Mouse (Mus musculus) heart, postnatal 36 days (tissue): Measurements from ENCODE around the gene Amd1. TPM values are rescaled to one million over a fixed set of nuclear protein-coding genes. Genes with fewer than 3 reads are reported as not detected.

ENCODE experiments used
- DNase-seq, 2 experiments: peaks; one replicate each; pipeline ENCODE4 v3.0.0; 2021 to 2022
- intact Hi-C: fragments of 180-260 bp; cut with DNase I; formaldehyde crosslinking; loops from one replicate; pipeline ENCODE4 v1.15.1; 2025
- total RNA-seq, 2 experiments: library from RNA; stranded (reverse); gene quantifications; 2 replicates each; pipeline ENCODE4 v1.2.3; 2021

Amd1 gene
- total RNA-seq, 2 experiments from 2014 or later: 67.0 to 88.5 TPM

DNA sequence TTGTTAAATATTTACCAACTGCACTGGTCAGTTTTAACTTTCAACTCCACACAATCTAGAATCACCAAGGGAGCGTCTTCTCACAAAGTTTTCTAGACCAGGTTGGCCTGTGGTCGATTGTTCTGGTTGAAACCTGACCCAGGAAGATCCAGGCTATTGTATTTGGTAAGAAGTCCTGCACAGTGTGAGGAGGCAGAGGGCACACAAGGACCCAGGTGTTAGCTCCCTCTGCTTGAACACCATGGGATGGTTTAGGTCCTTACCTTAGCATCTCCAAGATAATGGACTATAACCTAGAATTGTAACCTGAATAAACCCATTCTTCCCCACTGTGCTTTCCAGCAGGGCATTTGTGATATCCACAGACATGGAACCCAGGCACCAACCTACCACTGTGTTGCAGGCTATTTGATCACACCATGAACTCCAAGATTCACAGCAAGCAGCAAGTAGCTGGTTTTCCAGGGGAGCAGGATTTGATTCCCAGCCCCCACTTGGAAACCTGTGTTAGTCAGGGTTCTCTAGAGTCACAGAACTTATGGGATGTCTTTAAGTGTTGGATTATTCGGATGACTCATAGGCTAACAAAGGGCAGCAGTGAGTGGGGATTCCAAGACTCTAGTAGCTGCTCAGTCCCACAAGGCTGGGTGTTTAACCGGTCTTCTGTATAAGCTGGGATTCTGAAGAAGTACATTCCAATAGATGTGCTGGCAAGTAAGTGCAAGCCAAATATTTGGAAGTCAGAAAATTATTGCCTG lies 6.0 kb upstream of the Amd1 start:
- no peak for DNase-seq
- intact Hi-C loops: loop anchor here (2.0 kb wide), 1 partner anchor 19 kb away; no protein-coding TSS in a partner anchor

DNA sequence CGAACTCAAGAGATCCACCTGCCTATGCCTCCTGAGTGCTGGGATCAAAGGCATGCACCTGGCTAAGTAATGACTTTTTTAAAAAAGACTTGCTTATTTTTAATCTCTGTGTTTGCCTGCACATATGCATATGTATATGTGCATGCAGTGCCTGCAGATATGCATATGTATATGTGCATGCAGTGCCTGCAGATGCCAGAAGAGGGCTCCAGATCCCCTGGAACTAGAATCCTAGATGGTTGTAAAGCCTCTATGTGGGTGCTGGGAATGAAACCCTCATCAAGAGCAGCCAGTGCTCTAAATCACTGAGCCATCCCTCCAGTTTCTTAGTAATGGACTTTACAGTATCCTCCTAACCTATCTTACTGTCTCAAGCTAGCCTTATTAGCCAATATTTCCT lies 4.0 kb upstream of the Amd1 start:
- no peak for DNase-seq
- intact Hi-C loops: loop anchor here (2.0 kb wide), 1 partner anchor 21 kb away; no protein-coding TSS in a partner anchor

DNA sequence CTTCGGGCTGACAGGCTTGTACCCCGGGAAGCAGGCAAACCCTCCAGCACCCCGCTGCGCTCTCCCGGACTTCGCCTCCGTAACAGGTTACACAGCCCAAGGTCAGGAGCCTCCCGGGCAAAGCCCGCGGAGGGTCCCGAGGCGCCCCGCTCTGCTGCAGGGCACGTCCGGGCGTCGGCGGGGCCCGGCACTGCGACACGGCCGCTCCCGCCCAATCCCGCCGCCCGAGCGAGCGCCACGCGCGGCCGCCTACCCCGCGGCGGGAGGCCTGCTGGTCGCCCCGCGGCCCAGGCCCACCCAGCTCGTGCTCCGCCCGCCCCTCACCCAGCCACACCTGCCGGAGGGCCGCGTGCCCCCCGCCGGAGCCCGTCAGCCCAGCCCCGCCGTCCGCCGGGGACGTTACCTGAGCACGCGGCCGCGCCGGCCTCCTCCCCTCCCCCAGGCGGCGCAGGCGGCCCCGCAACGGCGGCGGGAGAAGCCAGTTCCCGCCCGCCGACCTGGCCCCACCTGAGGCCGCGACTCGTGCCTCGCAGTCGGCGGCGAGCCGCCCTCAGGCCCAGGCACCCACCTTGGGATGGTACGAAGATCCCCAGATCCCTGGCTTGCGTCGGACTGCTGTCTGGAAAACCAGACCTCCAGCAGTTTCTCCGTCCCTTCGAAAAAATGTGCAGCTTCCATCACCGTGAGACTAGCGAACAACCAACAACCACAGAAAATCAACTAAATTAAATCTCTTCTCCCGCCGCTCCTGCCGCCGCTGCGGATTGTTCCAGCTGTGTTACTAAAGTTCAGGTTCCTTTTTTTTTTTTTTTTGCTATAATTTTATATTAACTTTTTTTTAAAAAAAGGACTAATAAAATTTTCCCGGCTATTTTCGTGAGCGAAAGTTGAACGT lies 558 bp downstream of the Amd1 start:
- intact Hi-C loops: loop anchor here (1.0 to 2.0 kb wide), 3 partner anchors 43 to 223 kb away; partner anchors contain the start of gene Gtf3c6
- peak; percentile 39 to 62 for DNase-seq

DNA sequence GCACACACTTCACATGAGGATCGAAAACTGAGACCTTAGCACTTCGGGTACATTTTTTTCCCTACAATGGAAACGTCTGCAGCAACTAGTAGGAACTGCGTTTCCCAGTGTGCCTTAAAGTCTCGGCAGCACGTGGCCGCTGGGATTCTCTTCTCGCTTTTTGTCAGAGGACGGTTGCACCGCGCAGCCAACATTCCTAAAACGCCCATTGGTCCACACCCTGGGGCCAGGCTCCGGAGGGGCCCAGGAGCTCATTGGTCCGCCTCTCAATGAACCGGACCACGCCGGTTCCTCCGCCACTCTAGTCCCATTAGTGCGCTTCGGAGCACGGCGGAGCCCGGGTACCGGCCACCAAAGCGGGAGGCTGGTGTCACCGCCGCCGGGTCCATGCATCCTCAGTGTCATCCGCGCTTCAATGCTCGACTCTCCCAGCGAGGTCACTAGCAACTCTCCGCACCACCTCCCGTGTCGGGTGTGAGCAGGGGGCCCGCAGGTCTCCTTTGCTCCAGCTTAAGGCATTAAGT lies 1.3 kb downstream of the Amd1 start:
- peak; percentile 77 to 83 for DNase-seq
- intact Hi-C loops: no loop called here

DNA sequence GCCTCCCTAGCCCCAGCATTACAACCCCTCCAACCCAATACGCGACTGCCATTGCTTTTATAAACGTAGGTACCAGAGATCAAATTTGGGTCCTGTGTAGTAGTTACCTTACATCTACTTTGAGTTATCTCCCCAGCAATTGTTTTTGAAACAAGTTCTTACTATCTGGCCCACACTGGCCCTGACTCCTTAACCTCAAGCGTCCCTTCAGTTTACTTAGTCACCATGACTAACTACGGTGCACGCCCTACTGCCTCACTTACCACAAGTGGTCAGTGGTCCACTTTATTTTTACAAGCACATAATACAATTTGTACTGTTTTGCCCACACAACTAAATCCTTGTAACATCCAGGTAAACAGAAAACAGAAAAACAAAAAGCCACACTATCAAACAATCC lies 9.3 kb downstream of the Amd1 start:
- intact Hi-C loops: no loop called here
- DNase-seq: no peak

DNA sequence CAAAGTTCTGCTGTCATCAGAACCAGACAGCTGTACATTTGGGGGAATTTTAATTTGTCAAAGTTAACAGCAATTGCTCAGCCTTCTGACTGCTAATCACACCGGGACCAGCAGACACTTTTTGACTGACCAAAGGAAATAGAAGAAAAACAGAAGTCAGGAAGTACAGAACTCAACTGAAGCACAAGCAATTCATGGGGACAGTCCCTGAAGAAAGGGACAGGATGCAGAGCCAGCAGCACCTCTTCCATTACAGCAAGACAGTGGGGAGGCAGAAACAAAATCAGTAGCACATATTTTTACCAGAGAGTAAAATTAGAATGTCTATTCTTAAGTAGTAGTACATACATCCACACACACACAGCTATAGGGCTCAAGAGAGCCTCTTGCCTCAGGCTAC lies 15.2 kb downstream of the Amd1 start:
- intact Hi-C loops: no loop called here
- DNase-seq: no peak

DNA sequence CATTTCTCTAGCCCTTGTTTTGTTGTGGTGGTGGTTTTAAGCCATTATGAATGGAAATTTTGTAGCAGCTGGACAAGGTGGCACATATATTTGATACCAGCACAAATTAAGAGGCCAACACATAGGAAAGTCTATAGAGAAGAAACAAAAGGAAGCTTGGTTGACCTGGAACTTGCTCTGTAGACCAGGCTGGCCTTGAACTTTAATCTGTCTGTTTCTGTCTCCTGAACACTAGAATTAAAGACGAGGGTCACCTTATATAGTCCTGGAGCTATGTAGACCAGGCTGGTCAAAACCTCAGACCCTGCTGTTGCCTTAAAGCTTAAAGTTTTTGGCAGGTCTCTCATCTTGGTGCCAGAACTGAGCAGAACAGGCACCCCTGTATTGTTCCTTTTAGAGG lies 16.4 kb downstream of the Amd1 start:
- intact Hi-C loops: no loop called here
- no peak for DNase-seq

DNA sequence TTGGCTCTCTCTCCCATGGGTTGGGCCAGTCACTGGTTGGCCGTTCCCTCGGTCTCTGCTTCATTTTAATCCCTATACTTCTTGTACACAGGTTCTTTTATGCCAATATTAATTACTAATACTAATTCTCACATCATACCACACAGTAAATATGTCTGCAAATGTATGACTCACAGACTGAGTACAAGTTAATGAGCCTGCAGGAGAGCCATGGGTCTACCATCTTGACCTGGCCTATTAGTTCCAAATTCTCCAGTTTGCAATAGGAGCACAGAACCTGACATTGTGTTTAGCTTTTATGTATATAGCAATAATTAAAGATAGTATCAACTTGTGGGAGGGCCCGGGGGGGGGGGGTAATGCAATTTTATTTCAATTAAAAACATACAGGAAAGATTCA lies 17.0 kb downstream of the Amd1 start:
- intact Hi-C loops: no loop called here

DNA sequence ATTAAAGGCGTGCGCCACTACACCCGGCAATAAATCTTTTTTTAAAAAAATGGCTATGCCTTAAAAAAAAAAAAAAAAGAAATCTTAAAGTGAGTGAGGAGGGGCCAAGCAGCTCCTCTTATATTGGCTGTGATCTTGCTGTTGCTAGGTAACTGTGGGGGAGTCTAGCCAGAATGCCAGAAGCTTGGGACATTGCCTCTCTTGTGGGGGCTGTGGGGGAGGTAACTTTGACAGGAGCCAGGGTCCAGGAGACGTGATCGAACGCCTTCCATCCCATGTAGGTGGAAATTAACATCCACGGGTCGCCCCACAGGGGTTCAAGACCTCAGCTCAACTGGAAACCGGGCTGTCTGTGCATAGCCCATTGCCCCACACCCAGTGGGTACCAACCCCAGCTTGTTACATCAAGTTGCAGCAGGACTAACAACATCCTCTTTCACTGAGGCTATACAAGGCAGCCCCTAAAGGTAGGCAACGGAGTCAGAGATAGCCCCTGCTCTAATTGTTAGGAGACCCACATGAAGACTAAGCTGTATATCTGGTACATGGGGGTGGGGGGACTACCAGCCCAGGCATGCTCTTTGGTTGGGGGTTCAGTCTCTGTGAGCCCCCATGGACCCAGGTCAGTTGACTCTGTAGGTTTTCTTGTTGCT lies 17.7 kb downstream of the Amd1 start:
- no peak for DNase-seq
- intact Hi-C loops: no loop called here

More for the DNA sequence above, 17.0 kb downstream of the Amd1 start:
- DNase-seq: no peak

DNA sequence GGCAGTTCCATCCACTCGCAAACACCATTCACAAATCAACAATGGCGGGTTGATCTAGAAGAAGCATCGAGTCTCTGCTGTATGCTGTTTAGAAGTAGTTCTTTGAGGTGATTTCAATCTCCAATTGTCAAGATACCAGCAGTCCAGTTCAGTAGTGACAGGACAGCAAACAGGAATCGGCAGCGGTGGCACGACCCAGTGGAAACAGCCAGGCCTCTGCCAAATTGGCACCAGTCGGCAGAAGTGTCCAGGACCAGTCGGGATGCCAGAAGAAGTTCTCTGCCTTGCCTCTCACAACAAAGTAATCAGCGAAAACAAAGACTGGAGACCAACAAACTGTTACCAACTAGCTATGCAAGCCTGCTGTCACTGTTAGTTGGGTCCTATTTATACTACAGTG lies 18.4 kb downstream of the Amd1 start:
- DNase-seq: no peak
- intact Hi-C loops: no loop called here

DNA sequence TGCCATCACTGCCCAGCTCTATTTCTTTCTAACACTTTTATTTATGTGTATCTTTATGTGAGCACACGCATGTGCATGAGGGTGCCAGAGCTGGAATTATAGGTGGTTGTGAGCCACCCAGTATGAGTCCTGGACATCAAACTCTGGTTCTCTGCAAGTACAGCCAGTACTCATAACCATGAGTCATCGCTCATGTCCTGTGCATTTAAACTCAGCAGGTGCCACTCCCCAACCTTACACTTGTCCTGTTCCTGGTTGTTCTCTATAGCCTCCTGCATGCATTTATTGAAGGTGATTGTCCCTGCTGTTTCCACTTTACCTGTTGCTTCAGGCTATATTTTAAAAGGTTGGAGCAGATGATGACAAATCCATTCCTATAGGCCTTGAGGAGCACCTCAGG lies 20.4 kb downstream of the Amd1 start:
- intact Hi-C loops: no loop called here
- DNase-seq: no peak

DNA sequence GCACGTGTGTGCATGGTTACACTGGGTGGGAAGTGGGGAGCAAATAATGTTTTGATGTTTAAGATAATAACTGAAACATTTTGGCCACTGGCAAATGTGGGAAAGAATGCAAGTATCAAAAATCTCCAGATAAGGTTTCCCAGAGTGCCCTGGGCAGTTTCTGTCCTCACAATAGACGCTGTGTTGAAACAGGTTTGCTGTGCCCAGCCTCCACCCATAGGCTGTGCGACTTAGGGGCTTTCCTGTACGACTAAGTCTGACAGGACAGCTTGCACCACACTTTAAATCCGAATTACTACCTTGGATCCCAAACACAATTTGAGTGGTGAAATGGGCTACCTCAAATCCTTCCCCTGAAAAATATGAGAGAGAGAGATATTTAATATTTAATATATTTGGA lies 23.7 kb downstream of the Amd1 start:
- no peak for DNase-seq
- intact Hi-C loops: no loop called here

DNA sequence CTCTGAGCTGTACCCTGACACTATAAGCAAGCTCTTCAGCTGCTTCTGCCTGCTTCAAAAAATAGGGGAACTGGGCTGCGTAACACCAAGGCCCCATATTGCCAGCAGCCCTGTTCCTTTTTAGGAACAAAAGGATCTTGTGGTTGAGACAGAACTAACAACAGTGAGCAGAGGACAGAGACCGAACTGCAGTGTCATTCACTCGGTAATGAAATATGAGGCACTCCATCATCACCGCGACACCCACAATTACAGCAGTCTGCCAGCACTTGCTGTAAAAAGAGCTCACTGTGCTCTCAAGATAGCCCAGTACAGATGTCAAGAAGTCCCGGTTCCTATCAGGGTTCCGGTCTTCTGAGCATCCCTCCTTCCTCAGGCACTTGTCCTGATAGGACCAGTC lies 26.0 kb downstream of the Amd1 start:
- intact Hi-C loops: no loop called here
- no peak for DNase-seq

DNA sequence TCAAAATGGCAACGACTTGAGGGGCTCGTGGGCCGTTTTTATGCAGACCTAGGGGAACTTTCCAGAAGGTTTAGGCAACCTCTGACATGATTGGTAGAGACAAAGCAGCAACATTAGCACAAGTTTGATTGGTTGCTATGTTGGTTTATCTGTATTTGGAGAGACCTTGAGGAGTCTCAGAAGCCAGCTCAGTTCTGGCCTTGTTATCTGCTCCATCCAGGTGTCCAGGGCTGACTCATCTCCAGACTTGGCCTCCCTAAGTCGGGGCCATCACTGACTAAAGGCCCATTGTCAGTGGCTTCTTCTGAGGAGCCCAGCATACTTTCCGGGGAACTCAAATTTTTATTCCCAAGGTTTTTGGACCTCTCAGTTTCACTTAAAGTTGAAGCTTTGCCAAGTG lies 28.0 kb downstream of the Amd1 start:
- DNase-seq: no peak
- intact Hi-C loops: no loop called here

DNA sequence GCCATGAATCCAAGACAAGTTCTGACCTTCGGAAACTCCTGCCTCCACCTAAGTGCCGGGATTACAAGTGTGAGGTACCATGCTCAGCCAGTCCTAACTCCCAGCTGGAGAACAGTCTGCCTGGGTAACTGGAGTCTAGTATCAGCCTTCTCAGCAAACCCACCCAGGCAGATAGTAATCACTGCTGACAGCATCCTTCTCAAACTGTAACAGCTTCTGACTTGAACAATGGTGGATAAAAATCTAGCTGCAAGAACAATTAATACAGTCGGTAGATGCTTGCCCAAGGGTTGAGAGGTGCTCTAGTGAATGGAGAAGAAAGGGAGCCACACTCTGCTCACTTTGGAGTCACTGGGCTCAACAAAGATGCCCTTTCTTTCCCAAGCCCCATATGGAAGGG lies 30.8 kb downstream of the Amd1 start:
- DNase-seq: no peak
- intact Hi-C loops: no loop called here

DNA sequence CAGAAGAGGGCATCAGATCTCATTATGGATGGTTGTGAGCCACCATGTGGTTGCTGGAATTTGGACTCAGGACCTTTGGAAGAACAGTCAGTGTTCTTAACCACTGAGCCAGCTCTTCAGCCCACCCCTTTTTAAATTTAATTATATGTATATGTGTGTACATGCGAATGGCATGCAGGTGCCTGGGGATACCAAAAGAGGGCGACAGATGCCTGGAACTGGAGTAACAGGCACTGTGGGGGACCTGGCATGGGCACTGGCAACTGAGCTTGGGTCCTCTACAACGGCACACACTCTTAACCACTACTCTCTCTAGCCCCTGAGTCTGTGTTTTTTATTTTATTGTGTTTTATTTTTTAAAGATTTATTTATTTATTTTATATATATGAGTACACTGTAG lies 37.1 kb downstream of the Amd1 start:
- DNase-seq: no peak
- intact Hi-C loops: loop anchor here (5.0 kb wide), 1 partner anchor 162 kb away; no protein-coding TSS in a partner anchor

DNA sequence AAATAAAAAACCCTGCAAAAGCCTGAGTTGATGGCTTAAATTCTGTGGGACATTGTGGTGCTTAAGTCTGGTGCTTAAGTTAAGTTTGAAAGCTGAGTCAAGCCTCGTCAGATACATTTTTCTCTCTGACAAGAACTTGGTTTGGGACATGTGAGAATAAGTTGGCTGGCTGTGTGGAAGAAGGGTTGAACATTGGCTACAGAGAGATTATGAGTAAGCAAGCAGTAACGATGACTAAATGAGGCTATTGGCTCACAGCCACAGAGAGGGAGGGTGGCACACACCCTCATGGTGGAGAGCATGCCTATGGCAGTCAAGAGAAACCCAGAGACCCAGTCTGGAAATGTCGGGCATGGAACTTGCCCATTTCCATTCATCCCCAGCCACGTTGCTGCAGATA lies 38.3 kb downstream of the Amd1 start:
- no peak for DNase-seq
- intact Hi-C loops: loop anchor here (5.0 kb wide), 1 partner anchor 164 kb away; no protein-coding TSS in a partner anchor

DNA sequence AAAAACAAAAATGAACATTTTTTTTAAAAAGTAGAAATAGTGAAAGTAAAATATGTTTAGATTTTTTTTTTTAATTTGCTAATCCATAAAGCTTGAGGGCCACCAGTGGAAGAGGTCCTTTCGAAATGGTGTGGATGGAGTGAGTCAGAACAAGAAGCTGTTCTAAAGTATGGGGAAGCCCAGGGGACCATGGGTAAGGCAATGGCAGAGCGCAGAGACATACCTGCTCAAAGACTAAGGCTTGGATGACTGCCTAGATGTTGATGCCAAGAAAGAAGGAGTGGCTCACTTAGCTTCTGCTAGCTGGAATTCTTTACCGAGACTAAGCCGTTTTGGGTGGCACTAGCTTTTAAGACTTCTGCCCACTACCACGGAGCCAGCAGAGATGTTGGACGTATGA lies 39.8 kb downstream of the Amd1 start:
- no peak for DNase-seq
- intact Hi-C loops: loop anchor here (5.0 kb wide), 1 partner anchor 165 kb away; no protein-coding TSS in a partner anchor

DNA sequence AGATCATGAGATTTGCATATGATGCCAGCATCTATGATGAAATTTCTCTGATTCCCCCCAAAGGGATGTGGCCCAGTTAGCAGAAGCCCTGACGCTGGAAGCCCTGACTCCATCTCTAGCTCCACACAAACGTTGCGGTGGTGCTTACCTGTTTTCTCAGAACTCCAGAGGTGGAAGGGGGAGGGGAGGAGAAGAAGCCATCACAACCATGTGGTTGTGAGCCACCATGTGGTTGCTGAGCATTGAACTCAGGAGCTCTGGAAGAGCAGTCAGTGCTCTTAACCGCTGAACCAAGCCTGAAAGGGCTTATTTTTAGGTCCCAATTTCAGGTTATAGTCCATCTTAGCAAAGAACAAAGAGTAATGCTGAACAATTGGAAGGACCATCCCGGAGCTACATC lies 41.7 kb downstream of the Amd1 start:
- no peak for DNase-seq
- intact Hi-C loops: loop anchor here (5.0 kb wide), 1 partner anchor 167 kb away; no protein-coding TSS in a partner anchor

DNA sequence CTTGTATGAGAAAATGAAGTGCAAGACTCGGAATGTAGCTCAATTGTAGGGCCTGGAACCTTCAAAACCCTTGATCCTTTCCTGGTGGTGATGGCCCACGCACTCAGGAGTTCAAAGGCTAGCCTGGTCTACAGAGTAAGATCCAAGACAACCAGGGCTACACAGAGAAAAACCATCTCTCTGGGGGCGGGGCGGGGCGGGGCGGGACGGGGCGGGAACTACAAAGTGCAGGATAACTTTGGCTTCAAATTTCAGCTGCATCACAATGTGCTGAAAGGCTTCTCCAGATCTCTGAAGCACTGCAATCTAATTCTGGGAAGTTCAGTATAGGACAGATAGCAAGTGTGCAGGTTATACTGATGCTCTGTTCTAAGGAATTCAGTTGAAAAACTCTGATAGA lies 42.4 kb downstream of the Amd1 start:
- intact Hi-C loops: loop anchor here (1.0 to 10.0 kb wide), 5 partner anchors 43 to 623 kb away; partner anchors contain the start of genes Amd1, Cdc40, Ddo and Wasf1
- DNase-seq: no peak
